Comparison of ENCODE assay signal across 9 mouse cellular contexts in the genomic region with DNA sequence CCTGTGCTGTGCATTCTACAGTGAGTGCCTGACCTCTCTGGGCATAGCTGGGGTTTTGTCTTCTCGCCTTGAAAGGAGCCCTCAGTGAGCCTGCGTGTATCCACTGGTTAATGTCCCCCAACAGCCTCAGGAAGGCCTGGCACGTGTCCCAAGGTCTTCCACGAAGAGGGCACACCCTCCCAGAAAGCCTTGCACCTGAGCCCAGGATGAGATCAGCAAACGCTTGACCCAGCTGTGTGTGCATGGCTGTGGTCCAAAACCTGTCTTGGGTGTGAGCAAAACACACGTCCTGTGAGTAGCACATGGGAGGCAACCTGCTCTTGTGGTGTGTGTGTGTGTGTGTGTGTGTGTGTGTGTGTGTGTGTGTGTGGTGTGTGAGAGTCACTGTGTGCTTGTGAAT. TPM values are rescaled to one million over a fixed set of nuclear protein-coding genes. Genes with fewer than 3 reads are reported as not detected.
DNase-seq lines count a peak whose midpoint lies in the region; ATAC-seq and TF ChIP-seq lines count a peak whose summit lies in the region.
"Had no signal": no experiment of that assay in that cellular context is flagged by ENCODE, and none has a peak within 500 bp of the region (broad histone marks: within the 10 kb centered on the region; RNA-seq: fewer than 3 reads in every experiment).

No protein-coding gene starts in this region.

- H3K79me2 ChIP-seq in MEL (ENCODE audit: control insufficient read depth, insufficient read depth, low read length, poor library complexity) = no peaks in the 10 kb centered on the region

- ATAC-seq in forebrain, embryonic 12.5 days (ENCODE audit: low FRiP score) = no peak
- ATAC-seq in forebrain, embryonic 11.5 days (replicated peaks; ENCODE audit: low FRiP score) = no peak
- no peak for ATAC-seq in heart, embryonic 14.5 days (ENCODE audit: insufficient number of reproducible peaks, insufficient read depth, low FRiP score, low read depth)
- ATAC-seq in limb, embryonic 15.5 days (ENCODE audit: insufficient number of reproducible peaks, low FRiP score, low TSS enrichment, low read depth) = no peak

- TF ChIP-seq RAD21 in MEL (IDR thresholded peaks at IDR 0.05; ENCODE audit: low read depth, low read length) = no peak

- H3K4me2 ChIP-seq in forebrain, embryonic 12.5 days = no peak overlapping the region
- H3K4me2 ChIP-seq in forebrain, embryonic 11.5 days (ENCODE audit: low read depth, low read length, severe bottlenecking) = no peak overlapping the region
- no peak overlapping the region for H3K4me2 ChIP-seq in heart, embryonic 14.5 days (ENCODE audit: low read length)
- H3K4me2 ChIP-seq in limb, embryonic 15.5 days = no peak overlapping the region

- H3K9ac ChIP-seq in forebrain, embryonic 12.5 days = peak overlapping the region; percentile 21; the same call in 1 of the 2 replicates
- no peak overlapping the region for H3K9ac ChIP-seq in forebrain, embryonic 11.5 days (ENCODE audit: low read length)
- H3K9ac ChIP-seq in MEL (ENCODE audit: control insufficient read depth, low read depth, low read length, poor library complexity, severe bottlenecking) = no peak overlapping the region
- H3K9ac ChIP-seq in heart, embryonic 14.5 days (ENCODE audit: low read length) = no peak overlapping the region
- no peak overlapping the region for H3K9ac ChIP-seq in limb, embryonic 15.5 days

- no peak for DNase-seq in forebrain, embryonic 11.5 days (ENCODE audit: low spot score)
- peak; percentile 16 for DNase-seq in MEL (ENCODE audit: low read depth, low spot score)
- no peak for DNase-seq in retina, embryonic 14.5 days (ENCODE audit: low spot score)
- no peak for DNase-seq in right cerebral cortex, postnatal 10 days (ENCODE audit: low spot score in 2 of 2)
- no peak for DNase-seq in thymus, postnatal 4 days

- H3K27ac ChIP-seq in forebrain, embryonic 12.5 days = 0 out of 2 replicates have a peak overlapping the region, but pooled peaks have one; percentile 42
- no peak overlapping the region for H3K27ac ChIP-seq in forebrain, embryonic 11.5 days (ENCODE audit: low read depth, low read length)
- H3K27ac ChIP-seq in MEL (ENCODE audit: control insufficient read depth, low read depth, low read length) = no peak overlapping the region
- H3K27ac ChIP-seq in heart, embryonic 14.5 days (replicated peaks in 1 of 2; ENCODE audit: control insufficient read depth in 1 of 2, insufficient read depth in 1 of 2, low read depth in 2 of 2, low read length in 2 of 2) = peak overlapping the region; percentile 88 to 91
- peak overlapping the region; percentile 85 for H3K27ac ChIP-seq in limb, embryonic 15.5 days
- H3K27ac ChIP-seq: macrophage had no signal

- TF ChIP-seq CTCF in MEL (IDR thresholded peaks at IDR 0.05 in 2 of 3, conservative IDR thresholded peaks at IDR 0.05 in 1 of 3; ENCODE audit: control insufficient read depth in 1 of 3, insufficient read depth in 1 of 3, low read depth in 2 of 3, low read length in 3 of 3, poor library complexity in 1 of 3, severe bottlenecking in 1 of 3) = no peak

- no peaks in the 10 kb centered on the region for H3K9me3 ChIP-seq in forebrain, embryonic 12.5 days
- H3K9me3 ChIP-seq in forebrain, embryonic 11.5 days (ENCODE audit: control insufficient read depth, low read length) = no peaks in the 10 kb centered on the region
- H3K9me3 ChIP-seq in MEL (replicated peaks; ENCODE audit: insufficient read depth, low read length) = no peaks in the 10 kb centered on the region
- no peaks in the 10 kb centered on the region for H3K9me3 ChIP-seq in heart, embryonic 14.5 days (ENCODE audit: control insufficient read depth, low read length)
- no peaks in the 10 kb centered on the region for H3K9me3 ChIP-seq in limb, embryonic 15.5 days

- H3K36me3 ChIP-seq in forebrain, embryonic 12.5 days (replicated peaks) = no peaks in the 10 kb centered on the region
- no peaks in the 10 kb centered on the region for H3K36me3 ChIP-seq in forebrain, embryonic 11.5 days (ENCODE audit: control insufficient read depth, insufficient read depth, low read length)
- H3K36me3 ChIP-seq in MEL (ENCODE audit: control insufficient read depth in 1 of 2, insufficient read depth in 2 of 2, low read length in 2 of 2) = no peaks in the 10 kb centered on the region
- no peaks in the 10 kb centered on the region for H3K36me3 ChIP-seq in heart, embryonic 14.5 days (ENCODE audit: control insufficient read depth, insufficient read depth, low read length)
- no peaks in the 10 kb centered on the region for H3K36me3 ChIP-seq in limb, embryonic 15.5 days

- no peak for TF ChIP-seq POLR2A in MEL (IDR thresholded peaks at IDR 0.05; ENCODE audit: control insufficient read depth in 1 of 2, insufficient read depth in 1 of 2, low read depth in 1 of 2, low read length in 2 of 2, poor library complexity in 1 of 2)

- H3K4me1 ChIP-seq in forebrain, embryonic 12.5 days = peaks cover 13% of the 10 kb centered on the region
- H3K4me1 ChIP-seq in forebrain, embryonic 11.5 days (replicated peaks; ENCODE audit: control insufficient read depth, insufficient read depth, low read length) = no peaks in the 10 kb centered on the region
- peaks cover 0 to 7% of the 10 kb centered on the region in 2 experiments; a peak in 2 of 4 replicates for H3K4me1 ChIP-seq in MEL (ENCODE audit: control insufficient read depth in 1 of 2, insufficient read depth in 2 of 2, low read length in 2 of 2)
- H3K4me1 ChIP-seq in heart, embryonic 14.5 days (ENCODE audit: control insufficient read depth in 2 of 2, insufficient read depth in 2 of 2, low read length in 2 of 2) = peaks cover 27 to 29% of the 10 kb centered on the region in 2 experiments
- H3K4me1 ChIP-seq in limb, embryonic 15.5 days = peaks cover 35% of the 10 kb centered on the region

- 64% methylated on average over 6 of the region's 6 CpGs for WGBS in forebrain, embryonic 12.5 days
- 86% methylated on average over 6 of the region's 6 CpGs for WGBS in forebrain, embryonic 11.5 days
- WGBS in heart, embryonic 14.5 days = 23% methylated on average over 6 of the region's 6 CpGs
- WGBS in limb, embryonic 15.5 days = 21% methylated on average over 6 of the region's 6 CpGs

- H3K27me3 ChIP-seq in forebrain, embryonic 12.5 days = no peaks in the 10 kb centered on the region
- no peaks in the 10 kb centered on the region for H3K27me3 ChIP-seq in forebrain, embryonic 11.5 days (ENCODE audit: control insufficient read depth, insufficient read depth, low read length)
- peaks cover 0 to 2% of the 10 kb centered on the region in 2 experiments; a peak in 1 of 4 replicates for H3K27me3 ChIP-seq in MEL (ENCODE audit: control insufficient read depth in 1 of 2, insufficient read depth in 2 of 2, low read length in 2 of 2)
- no peaks in the 10 kb centered on the region for H3K27me3 ChIP-seq in heart, embryonic 14.5 days (ENCODE audit: control insufficient read depth, insufficient read depth, low read length)
- no peaks in the 10 kb centered on the region for H3K27me3 ChIP-seq in limb, embryonic 15.5 days

- no peak for TF ChIP-seq EP300 in MEL (IDR thresholded peaks at IDR 0.05; ENCODE audit: low read depth in 1 of 2, low read length in 2 of 2)

- H3K4me3 ChIP-seq in forebrain, embryonic 12.5 days (replicated peaks) = no peak overlapping the region
- no peak overlapping the region for H3K4me3 ChIP-seq in forebrain, embryonic 11.5 days (ENCODE audit: low read depth, low read length)
- no peak overlapping the region for H3K4me3 ChIP-seq in MEL (ENCODE audit: control insufficient read depth in 1 of 2, insufficient read depth in 1 of 2, low read depth in 2 of 2, low read length in 2 of 2)
- no peak overlapping the region for H3K4me3 ChIP-seq in heart, embryonic 14.5 days (ENCODE audit: control insufficient read depth in 1 of 2, insufficient read depth in 1 of 2, low read depth in 1 of 2, low read length in 2 of 2)
- no peak overlapping the region for H3K4me3 ChIP-seq in limb, embryonic 15.5 days

TF ChIP-seq in MEL, 35 proteins besides CTCF, POLR2A, EP300 and RAD21:
- no peak for TF ChIP-seq KAT2A (conservative IDR thresholded peaks at IDR 0.05; ENCODE audit: low read depth, low read length)
- peak; percentile 57 for TF ChIP-seq ETS1 (IDR thresholded peaks at IDR 0.05; ENCODE audit: low read depth, low read length)
TF ChIP-seq in MEL: peak in this region for 1.

RNA-seq across cellular contexts. Expression of a gene that starts 28.9 kb away (rescaled TPM):
- 15.2 and 16.7 TPM in 2 replicates for polyA plus RNA-seq in forebrain, embryonic 12.5 days (2016; fragmentation: Nextera tagmentation; extraction: Ambion mirVana)
- 15.6 and 16.7 TPM in 2 replicates for polyA plus RNA-seq in forebrain, embryonic 11.5 days (2014; fragmentation: Nextera tagmentation; extraction: Ambion mirVana)
- 4.7 and 5.5 TPM in 2 replicates for total RNA-seq in MEL (2012; rRNA removed)
- polyA plus RNA-seq in MEL (2012; ENCODE audit: insufficient read depth in 1 of 2, insufficient read length in 2 of 2, low read depth in 1 of 2, low replicate concordance in 2 of 2, missing spikeins in 1 of 2) = 10 to 100 TPM in 1 of 2 experiments, not detected in 1; 10.4 TPM
- polyA plus RNA-seq in heart, embryonic 14.5 days (2014; fragmentation: Nextera tagmentation; extraction: Ambion mirVana) = 16.6 and 20.3 TPM in 2 replicates
- 30.5 and 37.1 TPM in 2 replicates for polyA plus RNA-seq in limb, embryonic 15.5 days (2015; fragmentation: Nextera tagmentation; extraction: Ambion mirVana)

Comparison
In these comparisons a context has a peak if more than half of its experiments do, and no peak if none do; other contexts are left out.
1. H3K27ac ChIP-seq: peak in forebrain, embryonic 12.5 days (single experiment), heart, embryonic 14.5 days (2 of 2) and limb, embryonic 15.5 days (single experiment); none in forebrain, embryonic 11.5 days (single experiment) and MEL (single experiment).